Mouse (Mus musculus) inflammation-experienced regulatory T-cells, adult 6 months (primary cell): ENCODE results near the gene Camkmt. TPM values are rescaled to one million over a fixed set of nuclear protein-coding genes. Genes with fewer than 3 reads are reported as not detected.

Experiments used
- ATAC-seq: one replicate; pipeline ENCODE4 v1.8.0; 2017
- polyA plus RNA-seq, 3 experiments: library from polyadenylated mRNA; unstranded; fragments of 100-300 nt; shearing (Covaris generic); gene quantifications; one replicate each; pipeline ENCODE4 v1.2.1; 2017

Camkmt gene
- polyA plus RNA-seq, 3 experiments from 2014 or later: 5.6 to 10.0 (median 10.0) TPM

DNA sequence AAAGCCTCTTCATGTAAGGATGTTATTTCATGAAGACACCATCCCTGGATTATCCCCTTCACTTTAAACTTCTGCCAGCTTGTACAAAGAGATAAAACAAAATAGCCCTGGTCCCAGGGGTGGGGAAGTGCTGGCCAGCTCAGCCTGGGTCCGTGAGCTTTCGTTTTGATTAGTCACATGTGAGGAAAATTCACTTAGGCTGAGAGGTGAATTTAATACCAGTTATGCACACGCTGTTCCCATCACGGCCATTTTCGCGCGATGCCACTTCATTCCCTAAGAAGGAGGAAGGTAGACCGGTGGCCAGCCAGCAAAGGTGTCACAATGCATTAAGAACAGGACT, 284.5 kb downstream of the Camkmt start:
- ATAC-seq: no peak

- no peak for ATAC-seq
These were observed 285.2 kb downstream of the Camkmt start for GRCm38 (mm10) chr17:85375523-85375922.

- ATAC-seq: no peak
These were observed 287.1 kb downstream of the Camkmt start for GRCm38 (mm10) chr17:85377496-85377895.

GRCm38 (mm10) chr17:85379101-85379500, 288.7 kb downstream of the Camkmt start:
- no peak for ATAC-seq

DNA sequence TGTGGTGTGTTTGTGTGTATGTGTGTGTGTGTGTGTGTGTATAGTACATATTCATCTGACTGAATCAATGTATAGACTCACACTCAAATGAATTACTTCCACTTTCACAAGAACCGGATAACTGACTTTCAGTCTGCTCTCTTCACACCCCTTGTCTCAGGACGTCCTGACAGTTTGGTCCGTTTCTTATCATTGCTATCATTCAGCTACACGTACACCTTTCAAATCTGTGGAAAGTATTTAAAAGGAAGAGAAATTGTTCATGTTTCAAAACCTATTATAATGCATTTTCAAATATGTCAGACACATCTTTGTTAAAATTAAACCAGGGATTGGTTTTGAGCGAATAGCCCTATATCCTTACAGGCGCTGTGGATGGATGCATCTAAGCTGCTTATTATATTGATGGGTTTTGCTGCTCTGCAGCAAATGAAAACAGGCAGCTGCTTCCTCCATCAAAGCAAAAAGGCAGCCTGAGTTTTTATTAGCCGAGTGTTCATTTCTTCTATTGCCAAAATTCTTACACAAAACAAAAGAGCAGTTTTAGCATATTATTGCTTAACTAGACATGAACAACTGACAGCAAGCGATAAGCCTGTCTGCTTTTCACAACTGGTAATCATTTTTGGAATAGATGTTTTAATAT, 291.3 kb downstream of the Camkmt start:
- ATAC-seq: no peak

DNA sequence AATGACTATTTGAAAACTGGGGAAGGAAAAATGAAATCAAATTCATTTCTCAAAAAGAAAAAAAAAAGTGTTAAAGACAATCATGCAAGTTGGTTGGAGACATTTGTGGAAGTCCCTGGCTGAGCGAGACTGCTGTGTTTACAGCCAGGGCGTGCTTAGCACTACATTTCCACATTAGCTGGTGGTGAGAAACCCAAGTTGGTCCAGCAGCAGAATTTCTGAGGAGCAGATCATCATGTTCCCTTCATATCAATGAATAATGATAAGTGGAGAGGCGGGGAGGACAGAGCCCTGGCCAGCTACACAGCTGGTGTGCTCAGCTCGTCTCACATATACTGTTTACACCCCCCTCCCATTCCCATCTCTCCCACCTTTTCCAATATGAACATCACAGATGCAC, 292.0 kb downstream of the Camkmt start:
- ATAC-seq: no peak

GRCm38 (mm10) chr17:85382906-85383305, 292.6 kb downstream of the Camkmt start:
- no peak for ATAC-seq

GRCm38 (mm10) chr17:85393091-85393890, 302.9 kb downstream of the Camkmt start:
- no peak for ATAC-seq

GRCm38 (mm10) chr17:85393891-85394321, 303.6 kb downstream of the Camkmt start:
- ATAC-seq: no peak

- no peak for ATAC-seq
These were observed 305.1 kb downstream of the Camkmt start for GRCm38 (mm10) chr17:85395502-85395901.

GRCm38 (mm10) chr17:85400751-85401150, 310.4 kb downstream of the Camkmt start:
- ATAC-seq: no peak

- ATAC-seq: no peak
These were observed 314.8 kb downstream of the Camkmt start for GRCm38 (mm10) chr17:85405161-85405560.

- ATAC-seq: no peak
These were observed 315.8 kb downstream of the Camkmt start for GRCm38 (mm10) chr17:85406195-85406594.

DNA sequence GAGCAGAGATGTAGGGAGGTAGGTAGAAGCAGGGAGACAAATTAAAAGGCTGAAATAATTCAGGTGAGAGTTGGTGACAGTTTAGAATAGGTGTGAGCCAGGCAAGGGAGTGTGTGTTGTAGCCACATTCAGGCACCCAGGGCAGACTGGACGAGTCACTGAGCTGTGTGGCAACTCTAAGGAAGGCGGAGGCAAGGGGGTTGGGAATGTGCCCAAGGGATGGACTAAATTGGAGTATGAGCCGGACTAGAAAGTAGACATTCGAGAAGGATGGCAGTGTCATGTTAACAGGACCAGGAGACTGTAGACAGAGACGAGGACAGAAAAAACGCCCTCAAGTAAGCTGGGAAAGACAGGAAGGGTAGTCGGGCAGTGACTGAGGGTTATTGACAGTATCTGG, 338.5 kb downstream of the Camkmt start:
- no peak for ATAC-seq

DNA sequence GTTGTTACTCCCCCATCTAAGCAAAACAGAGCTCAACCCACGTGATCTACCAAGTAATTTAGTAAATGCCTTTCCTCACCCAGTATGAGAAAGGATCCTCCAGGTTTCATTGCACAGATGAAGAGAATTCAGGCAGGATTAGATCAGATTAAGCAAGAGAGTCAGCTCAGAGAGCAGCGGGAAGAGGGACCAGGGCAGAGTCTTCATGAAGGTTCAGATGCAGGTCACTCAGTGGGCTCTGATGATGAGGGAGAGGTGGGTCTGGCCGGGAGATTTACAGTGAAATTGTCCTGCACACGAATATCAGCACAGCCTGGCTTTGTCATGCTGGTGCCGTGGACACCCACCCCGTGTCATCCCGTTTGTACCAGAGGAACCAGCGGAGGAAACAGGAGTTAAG, 342.6 kb downstream of the Camkmt start:
- no peak for ATAC-seq

- ATAC-seq: no peak
These were observed 352.7 kb downstream of the Camkmt start for GRCm38 (mm10) chr17:85443036-85443435.

DNA sequence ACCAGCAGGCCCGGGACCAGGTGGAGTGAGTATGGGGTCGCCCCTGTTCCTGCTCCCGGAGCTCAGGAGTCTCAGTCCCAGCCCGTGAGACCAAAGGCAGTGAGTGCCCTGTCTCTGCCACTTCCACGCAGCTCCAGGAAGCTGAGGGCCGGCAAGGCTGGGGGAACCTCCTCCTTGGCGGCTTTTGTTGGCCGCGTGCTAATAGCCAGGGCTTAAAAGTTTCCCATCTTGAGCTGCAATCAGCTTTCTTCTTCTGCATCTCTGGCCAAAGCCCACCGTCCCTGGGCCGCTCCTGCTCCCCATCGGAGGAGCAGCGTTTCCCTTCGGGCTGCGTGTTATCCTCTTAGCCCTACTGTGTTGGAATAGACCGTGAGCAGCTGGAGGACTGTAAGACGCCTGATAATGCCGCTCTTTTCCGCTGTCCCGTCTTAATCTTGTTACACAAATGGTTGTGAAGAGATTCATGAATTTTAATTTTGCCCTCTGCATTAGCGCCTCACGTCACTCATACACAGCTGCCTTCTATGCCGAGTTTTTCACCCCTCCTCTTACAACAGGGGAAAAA, 364.1 kb downstream of the Camkmt start:
- no peak for ATAC-seq

DNA sequence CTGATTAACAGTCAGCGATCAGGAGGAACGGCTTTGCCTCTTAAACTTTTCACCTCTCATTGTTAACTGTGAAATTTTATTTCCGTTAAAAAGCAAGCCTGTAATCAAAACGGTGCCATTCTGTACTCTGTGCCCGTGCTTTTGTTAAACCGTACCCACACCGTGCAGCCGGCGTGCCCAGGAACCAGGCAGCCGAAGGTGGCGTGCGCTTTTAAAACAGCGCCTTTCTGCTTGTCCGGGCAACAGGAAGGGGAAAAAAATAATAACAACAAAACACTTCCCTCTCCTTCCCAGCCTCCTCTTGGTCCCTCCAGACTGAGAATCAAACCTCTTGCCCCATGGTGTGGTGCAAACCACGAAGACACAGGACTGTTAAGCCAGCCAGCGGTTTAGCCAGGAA, 364.7 kb downstream of the Camkmt start:
- ATAC-seq: no peak

DNA sequence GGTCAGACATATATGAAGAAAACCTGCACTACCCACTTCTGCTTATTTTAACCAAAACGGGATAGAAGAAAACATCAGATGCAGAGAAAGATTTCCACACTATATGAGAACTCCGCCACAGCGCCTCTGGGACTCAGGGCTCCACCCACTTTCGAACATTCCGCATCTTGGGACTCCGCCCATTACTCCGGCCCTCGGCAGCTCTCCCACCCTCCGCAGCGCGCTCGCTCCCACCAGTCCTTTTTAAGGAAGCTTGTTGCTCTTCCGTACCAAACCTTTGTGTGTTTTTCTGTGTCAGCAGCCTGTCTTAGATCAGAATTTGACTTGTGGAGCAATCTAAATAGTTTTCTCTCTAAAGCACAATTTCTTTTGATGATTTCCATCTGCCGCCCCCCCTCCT, 367.7 kb downstream of the Camkmt start:
- no peak for ATAC-seq

DNA sequence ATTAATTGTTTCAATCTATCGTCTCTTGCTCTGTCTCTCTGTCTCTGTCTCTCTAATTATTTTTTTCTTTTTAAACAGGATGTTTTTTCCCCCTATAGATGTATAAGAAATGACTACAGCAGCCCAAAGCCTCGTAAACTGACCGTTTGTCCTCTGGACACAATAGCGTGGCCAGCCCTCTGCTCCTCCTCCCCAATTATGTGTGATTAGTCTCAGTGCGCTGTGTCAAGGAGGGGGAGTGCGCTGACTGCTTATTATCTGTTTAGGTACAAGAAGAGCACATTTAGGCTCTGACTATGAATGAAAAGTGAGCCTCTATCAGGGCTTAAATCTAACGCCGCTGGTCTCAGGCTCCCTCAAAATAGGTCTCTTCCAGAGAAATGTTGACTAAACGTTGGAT, 368.2 kb downstream of the Camkmt start:
- ATAC-seq: no peak

DNA sequence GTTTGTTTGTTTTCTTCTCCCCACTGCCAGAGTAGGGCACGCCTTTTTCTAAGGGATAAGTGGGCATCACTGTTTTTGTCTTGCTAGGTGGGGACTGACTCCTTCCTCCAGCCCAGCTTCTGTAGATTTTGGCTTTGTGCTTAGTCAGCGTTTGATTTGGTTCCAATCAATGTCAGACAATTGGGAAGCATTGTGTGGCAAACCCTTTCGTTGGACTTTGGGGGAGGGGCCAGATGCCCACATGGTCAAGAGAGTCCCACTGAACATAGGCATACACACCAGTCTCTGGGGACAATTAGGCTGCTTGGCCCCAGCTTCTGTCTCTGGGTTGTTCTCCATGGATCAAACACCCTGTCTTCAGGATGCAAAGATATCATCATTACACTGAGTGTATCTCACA, 371.2 kb downstream of the Camkmt start:
- ATAC-seq: no peak

DNA sequence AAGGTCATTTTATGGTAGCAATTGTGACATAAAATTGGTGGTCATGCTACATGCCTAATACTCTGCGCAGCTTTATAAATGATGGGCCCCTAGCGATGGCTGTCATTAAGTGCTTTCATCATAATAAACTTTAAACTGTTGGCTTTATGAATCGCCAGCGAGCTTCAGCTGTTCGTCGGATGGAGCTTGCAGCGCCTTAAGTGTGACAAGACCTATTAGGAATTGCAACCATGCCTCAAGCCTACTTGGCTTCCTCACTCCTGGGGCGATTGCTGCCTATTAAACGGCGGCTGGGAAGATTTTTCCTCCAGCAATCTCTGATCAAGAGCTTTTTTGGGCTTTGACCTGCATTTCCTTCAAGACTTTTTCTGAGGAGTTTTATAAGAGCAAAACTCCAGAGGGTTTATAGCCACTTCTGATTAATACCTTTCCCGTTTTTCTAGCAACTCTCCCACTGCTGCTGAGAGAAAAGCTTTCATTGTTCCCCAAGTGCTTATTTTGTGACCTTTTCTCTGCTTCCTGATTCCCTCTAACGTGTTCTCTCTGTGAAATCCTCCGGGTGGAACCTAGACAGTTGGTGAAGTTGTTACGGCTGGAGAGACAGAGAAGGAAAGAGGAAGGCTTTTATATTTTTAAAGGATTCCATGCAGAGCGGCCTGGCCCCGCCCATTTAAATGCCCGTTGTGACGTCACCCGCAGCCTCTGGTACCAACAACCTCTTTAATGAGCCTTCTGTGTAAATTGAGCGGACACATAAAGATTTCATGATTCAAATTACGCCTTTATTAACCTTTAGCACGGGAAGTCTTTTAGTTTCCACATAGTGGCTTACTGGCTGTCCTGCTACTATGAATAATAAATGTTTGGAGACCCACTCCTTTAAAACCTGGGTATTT, 373.4 kb downstream of the Camkmt start:
- no peak for ATAC-seq
